Mouse (Mus musculus) MEL (cell line): ENCODE data around the gene Txnrd1. TPM values are rescaled to one million over a fixed set of nuclear protein-coding genes. Genes with fewer than 3 reads are reported as not detected.

ENCODE experiments used
- DNase-seq: peaks from one replicate; pipeline ENCODE4 v3.0.0; 2011; ENCODE audit warnings: low read depth, low spot score
- H3K27ac ChIP-seq: 2 replicates; pipeline ENCODE4 v1.5.1; 2012; ENCODE audit warnings: low read depth, mild to moderate bottlenecking, control low read depth, low read length, moderate library complexity; ENCODE audit not compliant: control insufficient read depth
- H3K27me3 ChIP-seq, 2 experiments: fragments of 150-350 bp in 1 of 2; sonication (generic) in 1 of 2; 2 replicates each; pipeline ENCODE4 v1.6.1; 2012; ENCODE audit warnings: low read length in 2 of 2, mild to moderate bottlenecking in 2 of 2, improper control_type of control experiment in 1 of 2, moderate library complexity in 1 of 2; ENCODE audit not compliant: insufficient read depth in 2 of 2, control insufficient read depth in 1 of 2
- H3K36me3 ChIP-seq, 2 experiments: 2 replicates each; pipeline ENCODE4 v1.6.1; 2012 to 2014; ENCODE audit warnings: low read length in 2 of 2, improper control_type of control experiment in 1 of 2, inconsistent platforms in 1 of 2, mild to moderate bottlenecking in 1 of 2; ENCODE audit not compliant: insufficient read depth in 2 of 2, control insufficient read depth in 1 of 2
- H3K4me1 ChIP-seq, 2 experiments: fragments of 150-350 bp in 1 of 2; sonication (generic) in 1 of 2; 2 replicates each; pipeline ENCODE4 v1.6.1; 2012; ENCODE audit warnings: low read length in 2 of 2, improper control_type of control experiment in 1 of 2, mild to moderate bottlenecking in 1 of 2; ENCODE audit not compliant: insufficient read depth in 2 of 2, control insufficient read depth in 1 of 2
- H3K4me3 ChIP-seq, 2 experiments: fragments of 150-350 bp in 1 of 2; sonication (generic) in 1 of 2; 2 replicates each; pipeline ENCODE4 v1.5.1; 2012; ENCODE audit warnings: low read depth in 2 of 2, low read length in 2 of 2, mild to moderate bottlenecking in 2 of 2, moderate library complexity in 2 of 2, control low read depth in 1 of 2, improper control_type of control experiment in 1 of 2; ENCODE audit not compliant: control insufficient read depth in 1 of 2, insufficient read depth in 1 of 2
- H3K79me2 ChIP-seq: 2 replicates; pipeline ENCODE4 v1.6.1; 2012; ENCODE audit warnings: mild to moderate bottlenecking, low read length, moderate library complexity; ENCODE audit not compliant: control insufficient read depth, poor library complexity, insufficient read depth
- H3K9ac ChIP-seq: 2 replicates; pipeline ENCODE4 v1.6.1; 2012; ENCODE audit warnings: low read depth, mild to moderate bottlenecking, control low read depth, low read length, moderate library complexity; ENCODE audit not compliant: control insufficient read depth, poor library complexity, severe bottlenecking
- H3K9me3 ChIP-seq: fragments of 150-350 bp; sonication (generic); replicated peaks from 2 replicates; pipeline ENCODE4 v1.6.1; 2012; ENCODE audit warnings: mild to moderate bottlenecking, low read length, improper control_type of control experiment, moderate library complexity; ENCODE audit not compliant: insufficient read depth
- BHLHE40 ChIP-seq: IDR thresholded peaks from 2 replicates; pipeline ENCODE4 v1.6.1; 2012; ENCODE audit warnings: low read depth, mild to moderate bottlenecking, inconsistent platforms, low read length, improper control_type of control experiment, borderline replicate concordance
- CHD1 ChIP-seq: IDR thresholded peaks from 2 replicates; pipeline ENCODE4 v1.6.1; 2012; ENCODE audit warnings: low read depth, mild to moderate bottlenecking, inconsistent platforms, low read length, improper control_type of control experiment
- ELF1 ChIP-seq: IDR thresholded peaks from 2 replicates; pipeline ENCODE4 v1.6.1; 2014; ENCODE audit warnings: low read depth, mild to moderate bottlenecking, inconsistent platforms, low read length, improper control_type of control experiment, moderate library complexity
- ETS1 ChIP-seq: IDR thresholded peaks from 2 replicates; pipeline ENCODE4 v1.6.1; 2012; ENCODE audit warnings: low read depth, mild to moderate bottlenecking, inconsistent platforms, low read length, improper control_type of control experiment, moderate library complexity
- HCFC1 ChIP-seq: IDR thresholded peaks from 2 replicates; pipeline ENCODE4 v1.6.1; 2012; ENCODE audit warnings: low read depth, mild to moderate bottlenecking, inconsistent platforms, low read length, improper control_type of control experiment, moderate library complexity
- JUND ChIP-seq: IDR thresholded peaks from 2 replicates; pipeline ENCODE4 v1.6.1; 2011; ENCODE audit warnings: low read depth, mild to moderate bottlenecking, improper control_type of control experiment, low read length
- MAX ChIP-seq: IDR thresholded peaks from 2 replicates; pipeline ENCODE4 v1.6.1; 2011; ENCODE audit warnings: low read length, improper control_type of control experiment
- MEF2A ChIP-seq: IDR thresholded peaks from 2 replicates; pipeline ENCODE4 v1.6.1; 2014; ENCODE audit warnings: low read depth, mild to moderate bottlenecking, inconsistent platforms, low read length, improper control_type of control experiment; ENCODE audit not compliant: poor library complexity, insufficient replicate concordance, severe bottlenecking; ENCODE audit errors: extremely low read depth
- MXI1 ChIP-seq: IDR thresholded peaks from 2 replicates; pipeline ENCODE4 v1.6.1; 2011; ENCODE audit warnings: mild to moderate bottlenecking, low read depth, low read length, improper control_type of control experiment
- MYB ChIP-seq: IDR thresholded peaks from 2 replicates; pipeline ENCODE4 v1.6.1; 2011; ENCODE audit warnings: mild to moderate bottlenecking, low read depth, low read length, improper control_type of control experiment
- MYC ChIP-seq: IDR thresholded peaks from 2 replicates; pipeline ENCODE4 v1.6.1; 2011; ENCODE audit warnings: low read depth, mild to moderate bottlenecking, low read length, improper control_type of control experiment, moderate library complexity
- NELFE ChIP-seq: IDR thresholded peaks from 2 replicates; pipeline ENCODE4 v1.6.1; 2011; ENCODE audit warnings: low read depth, low read length, improper control_type of control experiment
- NRF1 ChIP-seq: IDR thresholded peaks from 2 replicates; pipeline ENCODE4 v1.6.1; 2014; ENCODE audit warnings: low read depth, mild to moderate bottlenecking, inconsistent platforms, low read length, improper control_type of control experiment, moderate library complexity; ENCODE audit not compliant: poor library complexity, insufficient read depth, severe bottlenecking
- POLR2A ChIP-seq, 2 experiments: IDR thresholded peaks; 2 replicates each; pipeline ENCODE4 v1.6.1; 2011 to 2012; ENCODE audit warnings: low read length in 2 of 2, mild to moderate bottlenecking in 2 of 2, control low read depth in 1 of 2, improper control_type of control experiment in 1 of 2, low read depth in 1 of 2, moderate library complexity in 1 of 2; ENCODE audit not compliant: control insufficient read depth in 1 of 2, insufficient read depth in 1 of 2, poor library complexity in 1 of 2
- POLR2AphosphoS2 ChIP-seq: IDR thresholded peaks from 2 replicates; pipeline ENCODE4 v1.6.1; 2011; ENCODE audit warnings: low read length, improper control_type of control experiment
- POLR2AphosphoS5 ChIP-seq: IDR thresholded peaks from 2 replicates; pipeline ENCODE4 v1.6.1; 2012; ENCODE audit warnings: low read depth, borderline replicate concordance, mild to moderate bottlenecking, inconsistent platforms, low read length, moderate library complexity, mixed read lengths
- RAD21 ChIP-seq: IDR thresholded peaks from 2 replicates; pipeline ENCODE4 v1.6.1; 2011; ENCODE audit warnings: mild to moderate bottlenecking, low read depth, low read length, improper control_type of control experiment
- RCOR1 ChIP-seq: IDR thresholded peaks from 2 replicates; pipeline ENCODE4 v1.6.1; 2012; ENCODE audit warnings: low read depth, mild to moderate bottlenecking, inconsistent platforms, low read length, improper control_type of control experiment
- TAL1 ChIP-seq: IDR thresholded peaks from 2 replicates; pipeline ENCODE4 v1.6.1; 2012; ENCODE audit warnings: mild to moderate bottlenecking, inconsistent platforms, low read length, moderate library complexity, mixed read lengths
- TBP ChIP-seq: IDR thresholded peaks from 2 replicates; pipeline ENCODE4 v1.8.0; 2011; ENCODE audit warnings: low read depth, low read length, improper control_type of control experiment
- TCF12 ChIP-seq: IDR thresholded peaks from 2 replicates; pipeline ENCODE4 v1.6.1; 2014; ENCODE audit warnings: low read depth, mild to moderate bottlenecking, inconsistent platforms, low read length, improper control_type of control experiment, moderate library complexity
- USF1 ChIP-seq: IDR thresholded peaks from 2 replicates; pipeline ENCODE4 v1.6.1; 2014; ENCODE audit warnings: low read depth, mild to moderate bottlenecking, inconsistent platforms, low read length, improper control_type of control experiment, moderate library complexity
- ZC3H11A ChIP-seq: IDR thresholded peaks from 2 replicates; pipeline ENCODE4 v1.6.1; 2012; ENCODE audit warnings: low read depth, mild to moderate bottlenecking, inconsistent platforms, low read length, improper control_type of control experiment
- ZKSCAN1 ChIP-seq: IDR thresholded peaks from 2 replicates; pipeline ENCODE4 v1.6.1; 2012; ENCODE audit warnings: low read depth, mild to moderate bottlenecking, inconsistent platforms, low read length, improper control_type of control experiment, moderate library complexity
- ZNF384 ChIP-seq: IDR thresholded peaks from 2 replicates; pipeline ENCODE4 v1.6.1; 2012; ENCODE audit warnings: low read depth, mild to moderate bottlenecking, inconsistent platforms, low read length, improper control_type of control experiment
- polyA plus RNA-seq, 2 experiments: library from polyadenylated mRNA; stranded (reverse) in 1 of 2; unstranded in 1 of 2; fragments of >175 nt in 1 of 2; fragments of >200 nt in 1 of 2; gene quantifications; 2 replicates each; pipeline versions ENCODE4 v1.2.1 to v1.2.4; 2012; ENCODE audit warnings: low replicate concordance in 2 of 2, low read depth in 1 of 2; ENCODE audit not compliant: insufficient read length in 2 of 2, insufficient read depth in 1 of 2, missing spikeins in 1 of 2
- total RNA-seq: library from RNA; depleted of rRNA; stranded (reverse); fragments of 300-350 nt; gene quantifications from 2 replicates; pipeline ENCODE4 v1.2.3, GENCODE M21; 2012

Gene Txnrd1
- total and polyA plus RNA-seq, 3 experiments: 91.6 to 127 TPM; not detected in 1

- no peak for TF ChIP-seq ZKSCAN1
- TF ChIP-seq ZNF384: no peak
- TF ChIP-seq ELF1: no peak
- TF ChIP-seq POLR2A (IDR thresholded peaks at IDR 0.05; ENCODE audit: control insufficient read depth in 1 of 2, insufficient read depth in 1 of 2, low read depth in 1 of 2, low read length in 2 of 2, poor library complexity in 1 of 2): no peak
- TF ChIP-seq BHLHE40: no peak
- TF ChIP-seq CHD1: no peak
- no peak for TF ChIP-seq HCFC1
- TF ChIP-seq JUND: no peak
- TF ChIP-seq TCF12: peak; percentile 95
- TF ChIP-seq NELFE: no peak
- TF ChIP-seq RCOR1: peak; percentile 79
- TF ChIP-seq MEF2A: no peak
- no peak for TF ChIP-seq RAD21
- TF ChIP-seq ETS1: peak; percentile 87
- no peak for TF ChIP-seq MYB
- TF ChIP-seq ZC3H11A: no peak
- no peak for TF ChIP-seq USF1
- no peak for TF ChIP-seq POLR2AphosphoS2
- TF ChIP-seq TBP: no peak
Measured at GRCm38 (mm10) chr10:82863827-82864226, 30.1 kb downstream of the Txnrd1 start (continued).

- Histone ChIP-seq H3K4me1 (peaks cover 5 to 31% of the 10 kb centered on the region in 2 experiments), H3K79me2 (peaks cover 68% of the 10 kb centered on the region), H3K27me3 (no peaks in the 10 kb centered on the region), H3K27ac (no peak within 1 kb of the TSS), H3K9ac (no peak within 1 kb of the TSS), H3K4me3 (no peak within 1 kb of the TSS), H3K36me3 (peaks cover 19 to 32% of the 10 kb centered on the region in 2 experiments), H3K9me3 (no peaks in the 10 kb centered on the region)
- TF ChIP-seq TBP: no peak
- TF ChIP-seq MYC: no peak
- TF ChIP-seq NELFE: no peak
- TF ChIP-seq POLR2AphosphoS5: no peak
- TF ChIP-seq USF1: no peak
- TF ChIP-seq TAL1: no peak
- no peak for TF ChIP-seq MYB
- TF ChIP-seq MEF2A: no peak
- TF ChIP-seq ELF1: no peak
- no peak for TF ChIP-seq RAD21
- TF ChIP-seq RCOR1: no peak
- no peak for TF ChIP-seq BHLHE40
- TF ChIP-seq NRF1: no peak
- TF ChIP-seq JUND: no peak
- no peak for TF ChIP-seq TCF12
- TF ChIP-seq MXI1: no peak
- TF ChIP-seq MAX: no peak
- DNase-seq: no peak
Measured at GRCm38 (mm10) chr10:82866356-82866755, 32.6 kb downstream of the Txnrd1 start, which contains the start of gene Eid3. Gene Eid3, plus strand, starts transcription at chr10:82866626.
